9 mouse cellular contexts compared by ENCODE assay signal in genomic region chr8:107254951-107255457, GRCm38 (mm10). TPM values are rescaled to one million over a fixed set of nuclear protein-coding genes. Genes with fewer than 3 reads are reported as not detected.
A peak's percentile ranks its signal among the peaks of the same experiment; 100 is the strongest.
DNase-seq lines count a peak whose midpoint lies in the region; ATAC-seq and TF ChIP-seq lines count a peak whose summit lies in the region.
"Had no signal": no experiment of that assay in that cellular context is flagged by ENCODE, and none has a peak within 500 bp of the region (broad histone marks: within the 10 kb centered on the region; RNA-seq: fewer than 3 reads in every experiment).

No protein-coding gene starts in this region.

- no peak for DNase-seq in layer of hippocampus, adult 2 months (ENCODE audit: low spot score in 2 of 2)
- DNase-seq in layer of hippocampus, adult 8-10 months (ENCODE audit: low spot score in 2 of 2): no peak
- DNase-seq in adrenal gland, adult 18-20 months (ENCODE audit: low spot score in 2 of 2): peak; percentile 41 to 71
- no peak for DNase-seq in spleen, adult 18-20 months
- DNase-seq in left cerebral cortex, adult 8-10 months (ENCODE audit: low spot score in 2 of 2): no peak

- no peaks in the 10 kb centered on the region for H3K9me3 ChIP-seq in heart, embryonic 16.5 days (replicated peaks; ENCODE audit: control insufficient read depth, low read length)
- H3K9me3 ChIP-seq: G1E had no signal

- peak overlapping the region; percentile 32; the same call in 1 of the 2 replicates for H3K27ac ChIP-seq in layer of hippocampus, adult 2 months
- peak overlapping the region; percentile 49 for H3K27ac ChIP-seq in heart, embryonic 16.5 days (ENCODE audit: low read length)
- peak overlapping the region; percentile 22; the same call in 1 of the 2 replicates for H3K27ac ChIP-seq in small intestine, adult 2 months (ENCODE audit: insufficient read depth, low read depth, low read length)

- no peaks in the 10 kb centered on the region for H3K27me3 ChIP-seq in heart, embryonic 16.5 days (ENCODE audit: control insufficient read depth, insufficient read depth, low read length)
- no peaks in the 10 kb centered on the region for H3K27me3 ChIP-seq in small intestine, adult 2 months (ENCODE audit: control insufficient read depth, insufficient read depth, low read length)

- no peak overlapping the region for H3K9ac ChIP-seq in heart, embryonic 16.5 days (ENCODE audit: low read length)

- TF ChIP-seq POLR2A in small intestine, adult 2 months (IDR thresholded peaks at IDR 0.05; ENCODE audit: low read depth, low read length): no peak

- no peak overlapping the region for H3K4me2 ChIP-seq in heart, embryonic 16.5 days (ENCODE audit: low read depth, low read length)

- no peak overlapping the region for H3K4me3 ChIP-seq in layer of hippocampus, adult 2 months
- H3K4me3 ChIP-seq in heart, embryonic 16.5 days (ENCODE audit: low read length): no peak overlapping the region
- 0 out of 2 replicates have a peak overlapping the region, but pooled peaks have one; percentile 8 for H3K4me3 ChIP-seq in small intestine, adult 2 months (ENCODE audit: low read depth, low read length)

- H3K36me3 ChIP-seq in heart, embryonic 16.5 days (ENCODE audit: control insufficient read depth, insufficient read depth): no peaks in the 10 kb centered on the region
- H3K36me3 ChIP-seq in small intestine, adult 2 months (ENCODE audit: control insufficient read depth, insufficient read depth, low read length): no peaks in the 10 kb centered on the region
- H3K36me3 ChIP-seq: G1E had no signal

- WGBS in heart, embryonic 16.5 days: 57% methylated on average over 11 of the region's 11 CpGs
- 27% methylated on average over 11 of the region's 11 CpGs for WGBS in small intestine, adult 2 months

- ATAC-seq in heart, embryonic 16.5 days (replicated peaks; ENCODE audit: extremely low read depth, insufficient read depth, low FRiP score): 0 out of 2 replicates have a peak, but pooled peaks have one; percentile 29
- no peak for ATAC-seq in erythroblast, adult 5-6 weeks (replicated peaks; ENCODE audit: low FRiP score, poor library complexity, severe bottlenecking)

- no peak for TF ChIP-seq CTCF in layer of hippocampus, adult 2 months (conservative IDR thresholded peaks at IDR 0.05)
- TF ChIP-seq CTCF in small intestine, adult 2 months (IDR thresholded peaks at IDR 0.05; ENCODE audit: extremely low read depth, insufficient read length, insufficient replicate concordance, low read depth, low read length): no peak

- H3K4me1 ChIP-seq in heart, embryonic 16.5 days (ENCODE audit: control insufficient read depth, insufficient read depth, low read length): peaks cover 19% of the 10 kb centered on the region
- peaks cover 12% of the 10 kb centered on the region; the same call in 1 of the 2 replicates for H3K4me1 ChIP-seq in small intestine, adult 2 months (ENCODE audit: control insufficient read depth, insufficient read depth, insufficient read length, low read length)

RNA-seq across cellular contexts. Expression of gene Nfat5, which starts 38.3 kb away (rescaled TPM):
- total RNA-seq in layer of hippocampus, adult 2 months (2021): 10 to 100 TPM; 57.4 to 69.3 TPM
- total RNA-seq in layer of hippocampus, adult 8-10 months (2022): 10 to 100 TPM; 54.4 to 78.0 (median 65.1) TPM
- total RNA-seq in adrenal gland, adult 18-20 months (2021): 100 to 1,000 TPM in 1 of 2 experiments, 10 to 100 TPM in 1; 66.5 to 101 TPM
- 10.2 and 10.7 TPM in 2 replicates for polyA plus RNA-seq in heart, embryonic 16.5 days (2015; fragmentation: Nextera tagmentation; extraction: Ambion mirVana)
- 6.0 and 15.5 TPM in 2 replicates for polyA plus RNA-seq in small intestine, adult 2 months (2012; rRNA removed)
- 11.0 and 14.6 TPM in 2 replicates for total RNA-seq in erythroblast, adult 5-6 weeks (2015; ENCODE audit: low replicate concordance)
- total RNA-seq in erythroblast, adult 5-6 weeks (2017; ENCODE audit: low replicate concordance): 9.1 and 21.7 TPM in 2 replicates
- total RNA-seq in left cerebral cortex, adult 8-10 months (2022): 10 to 100 TPM; 46.1 to 69.6 (median 60.0) TPM

Comparison
In these comparisons a context has a peak if more than half of its experiments do, and no peak if none do; other contexts are left out.
1. DNase-seq: peak in adrenal gland, adult 18-20 months (2 of 2); none in layer of hippocampus, adult 2 months (0 of 2), layer of hippocampus, adult 8-10 months (0 of 2), spleen, adult 18-20 months (0 of 2) and left cerebral cortex, adult 8-10 months (0 of 2).
2. Peak in every context shown above with its lines, with median percentiles within 50 percentile points of each other: H3K27ac ChIP-seq.